Mouse (Mus musculus): ENCODE data around the gene Bptf.
"Not testable (repeated sequence)": the region's sequence is repeated elsewhere in the genome, so short reads cannot be mapped to it uniquely, and the experiment has no call there.

The Bptf gene

GRCm38 (mm10) chr11:107131749-107132421 is at the start of gene Bptf:
Gene Bptf, minus strand, starts transcription at chr11:107132127.
- DNase-seq: peak; percentile 93 to 95

- no peak for DNase-seq
Observed at GRCm38 (mm10) chr11:107161215-107161614, 29.3 kb upstream of the Bptf start.

GRCm38 (mm10) chr11:107159034-107159433 is 27.1 kb upstream of the Bptf start:
- DNase-seq: peak; percentile 40 to 48

GRCm38 (mm10) chr11:107156977-107157642 is 25.2 kb upstream of the Bptf start:
- no peak for DNase-seq

GRCm38 (mm10) chr11:107155292-107155691 is 23.4 kb upstream of the Bptf start:
- no peak for DNase-seq

GRCm38 (mm10) chr11:107154431-107154830 is 22.5 kb upstream of the Bptf start:
- peak in 1 of 2 experiments; percentile 28 for DNase-seq

GRCm38 (mm10) chr11:107153645-107154044 is 21.7 kb upstream of the Bptf start:
- DNase-seq: no peak

GRCm38 (mm10) chr11:107151809-107152208 is 19.9 kb upstream of the Bptf start:
- DNase-seq: peak; percentile 60 to 62

GRCm38 (mm10) chr11:107143956-107144355 is 12.0 kb upstream of the Bptf start:
- DNase-seq: not testable (repeated sequence)

GRCm38 (mm10) chr11:107142382-107142781 is 10.5 kb upstream of the Bptf start:
- no peak for DNase-seq

GRCm38 (mm10) chr11:107140756-107141155 is 8.8 kb upstream of the Bptf start:
- peak; percentile 51 to 62 for DNase-seq

GRCm38 (mm10) chr11:107138633-107139032 is 6.7 kb upstream of the Bptf start:
- DNase-seq: peak; percentile 75

- no peak for DNase-seq
Observed at GRCm38 (mm10) chr11:107137593-107137992, 5.7 kb upstream of the Bptf start.

- not testable (repeated sequence) for DNase-seq
Observed at GRCm38 (mm10) chr11:107136458-107136857, 4.5 kb upstream of the Bptf start.

- no peak for DNase-seq
Observed at GRCm38 (mm10) chr11:107135741-107136140, 3.8 kb upstream of the Bptf start.

GRCm38 (mm10) chr11:107132426-107132825 is 499 bp upstream of the Bptf start:
- DNase-seq: no peak

GRCm38 (mm10) chr11:107130879-107131748 is 813 bp downstream of the Bptf start:
- DNase-seq: peak; percentile 61 to 66

- peak in 1 of 2 experiments; percentile 16 for DNase-seq
Observed at GRCm38 (mm10) chr11:107130221-107130788, 1.6 kb downstream of the Bptf start.

GRCm38 (mm10) chr11:107129641-107130040 is 2.3 kb downstream of the Bptf start:
- no peak for DNase-seq

GRCm38 (mm10) chr11:107126716-107127115 is 5.2 kb downstream of the Bptf start:
- not testable (repeated sequence) for DNase-seq

- no peak for DNase-seq
Observed at GRCm38 (mm10) chr11:107125011-107125410, 6.9 kb downstream of the Bptf start.

- peak; percentile 70 for DNase-seq
Observed at GRCm38 (mm10) chr11:107124327-107124731, 7.6 kb downstream of the Bptf start.

- DNase-seq: no peak
Observed at GRCm38 (mm10) chr11:107117789-107118188, 14.1 kb downstream of the Bptf start.

All from B cell, adult 2 months (primary cell).